Mouse (Mus musculus) thymus, postnatal 36 days (tissue): ENCODE data around the gene Hsbp1.
"Not testable (repeated sequence)": the region's sequence is repeated elsewhere in the genome, so short reads cannot be mapped to it uniquely, and the experiment has no call there.

Experiments
- DNase-seq, 2 experiments: peaks; one replicate each; pipeline ENCODE4 v3.0.0; 2022; ENCODE audit warnings: mixed read lengths in 2 of 2

The Hsbp1 gene

DNA sequence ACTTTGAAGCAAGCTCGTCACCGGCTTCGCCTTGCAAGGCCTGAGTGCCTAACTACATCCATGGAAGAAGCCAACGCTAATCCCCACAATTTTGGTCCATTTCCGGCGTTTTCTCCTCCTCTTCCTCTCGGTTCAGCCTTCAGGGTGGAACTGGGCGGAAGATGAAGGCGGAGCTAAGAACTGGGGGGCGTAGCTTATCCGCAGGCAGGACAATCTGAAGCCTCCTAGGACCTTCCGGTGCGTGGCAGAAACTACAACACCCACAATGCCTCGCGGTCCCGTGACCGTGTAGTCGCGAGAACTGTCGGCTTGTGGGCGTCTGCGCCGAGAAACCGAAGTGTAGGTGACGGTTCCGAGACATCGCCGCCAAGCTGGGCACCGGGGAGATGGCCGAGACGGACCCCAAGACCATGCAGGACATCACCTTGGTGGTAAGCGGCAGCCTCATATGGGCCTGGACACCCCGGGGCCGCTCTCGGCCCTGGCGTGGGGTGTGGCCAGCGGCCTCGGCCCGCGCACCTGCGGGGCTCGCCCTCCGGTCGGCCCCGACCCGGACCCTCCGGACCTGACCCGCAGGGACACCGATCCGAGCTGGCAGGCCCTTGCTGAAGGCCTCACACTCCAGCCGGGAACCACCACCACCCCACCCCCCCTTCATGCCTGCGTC lies at the start of gene Hsbp1:
TSS of gene Hsbp1 (plus strand) at position 299 of the 667 bp plus-strand sequence.
- peak; percentile 96 for DNase-seq

DNA sequence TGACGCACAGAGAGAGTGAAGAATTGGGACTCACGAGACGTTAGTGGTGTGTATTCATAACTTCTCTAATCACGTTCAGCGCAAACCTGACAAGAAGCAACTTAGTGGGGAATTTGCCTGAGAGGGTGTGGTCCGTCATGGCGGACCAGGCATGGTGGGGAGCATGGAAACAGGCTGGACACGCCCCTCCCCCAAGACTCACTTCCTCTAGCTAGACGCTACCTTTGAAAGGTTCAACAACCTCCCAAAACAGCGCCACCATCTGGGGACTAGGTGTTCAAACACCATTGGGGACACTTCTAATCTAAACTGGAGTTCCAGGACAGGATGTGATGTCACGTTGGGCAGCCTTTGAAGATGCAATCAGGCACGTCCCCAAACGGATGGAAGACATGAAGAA lies 48.8 kb upstream of the Hsbp1 start:
- no peak for DNase-seq

DNA sequence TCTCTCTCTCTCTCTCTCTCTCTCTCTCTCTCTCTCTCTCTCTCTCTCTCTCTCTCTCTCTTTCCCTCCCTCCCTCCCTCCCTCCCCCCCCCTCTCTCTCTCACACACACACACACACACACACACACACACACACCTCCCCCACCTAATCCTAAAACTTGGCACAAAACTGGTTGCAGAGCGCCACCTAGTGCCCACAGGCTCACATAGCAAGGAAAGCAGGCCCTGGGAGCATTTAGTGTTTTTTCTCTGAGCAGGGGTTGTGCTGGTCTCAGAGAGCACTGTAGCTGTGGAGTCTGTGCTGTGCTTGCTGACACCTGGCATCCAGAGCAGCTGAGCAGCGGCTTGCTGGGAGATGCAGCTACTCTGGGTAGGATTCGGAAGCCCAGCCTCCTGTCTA lies 46.5 kb upstream of the Hsbp1 start:
- peak; percentile 8 to 19 for DNase-seq

DNA sequence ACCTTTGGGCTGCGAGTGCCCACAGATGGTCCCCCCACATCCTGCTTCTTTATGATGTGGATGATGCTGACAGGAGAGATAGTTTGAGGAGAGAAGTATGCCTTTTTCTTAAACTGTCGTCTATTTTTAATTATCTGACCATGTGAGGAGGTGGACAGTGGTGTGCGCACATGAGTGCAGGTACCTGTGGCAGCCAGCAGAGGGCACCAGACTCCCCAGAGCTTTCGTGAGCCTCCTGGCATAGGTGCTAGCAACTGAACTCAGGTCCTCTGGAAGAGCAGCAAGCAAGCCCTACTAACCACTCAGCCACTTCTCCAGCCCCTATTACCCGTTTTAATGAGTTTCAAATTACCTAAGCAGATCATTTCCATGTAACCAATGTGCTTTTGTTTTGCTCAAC lies 44.0 kb upstream of the Hsbp1 start:
- DNase-seq = no peak

DNA sequence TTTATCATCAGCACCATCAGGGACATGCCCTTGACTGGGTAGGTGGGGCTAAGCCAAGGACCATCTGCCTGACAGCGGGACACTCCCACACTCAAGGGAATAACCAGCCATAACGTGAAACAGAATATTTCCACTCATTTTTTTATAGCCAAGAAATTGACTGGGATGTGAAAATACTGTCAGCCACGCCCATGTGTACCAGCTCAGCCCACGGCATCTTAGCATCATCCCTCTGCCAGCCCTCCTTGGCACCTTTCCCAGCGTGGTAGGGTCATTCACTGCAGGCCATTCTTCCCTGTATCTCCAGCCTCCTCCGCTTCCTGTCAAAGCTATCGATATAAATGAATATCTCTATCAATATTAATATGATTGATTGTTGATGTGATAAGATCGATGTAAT lies 40.1 kb upstream of the Hsbp1 start:
- DNase-seq = no peak

DNA sequence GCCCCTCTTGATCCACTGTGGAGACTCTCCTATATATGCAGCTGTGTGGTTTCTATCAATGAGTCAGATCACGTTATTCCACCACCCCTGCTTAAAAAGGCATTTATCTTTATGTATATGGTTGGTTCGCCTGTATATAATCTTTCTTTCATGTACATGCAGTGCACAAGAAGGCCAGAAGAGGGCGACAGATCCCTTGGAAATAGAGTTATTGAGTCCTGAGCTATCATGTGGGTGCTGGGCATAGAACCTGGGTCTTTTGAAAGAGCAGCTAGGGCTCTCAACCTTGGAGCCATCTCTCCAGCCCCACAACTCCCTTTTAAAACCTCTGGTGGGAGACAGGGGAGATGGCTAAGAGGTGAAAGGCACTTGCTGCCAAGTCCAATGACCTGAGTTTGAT lies 32.9 kb upstream of the Hsbp1 start:
- DNase-seq = peak in 1 of 2 experiments; percentile 33

DNA sequence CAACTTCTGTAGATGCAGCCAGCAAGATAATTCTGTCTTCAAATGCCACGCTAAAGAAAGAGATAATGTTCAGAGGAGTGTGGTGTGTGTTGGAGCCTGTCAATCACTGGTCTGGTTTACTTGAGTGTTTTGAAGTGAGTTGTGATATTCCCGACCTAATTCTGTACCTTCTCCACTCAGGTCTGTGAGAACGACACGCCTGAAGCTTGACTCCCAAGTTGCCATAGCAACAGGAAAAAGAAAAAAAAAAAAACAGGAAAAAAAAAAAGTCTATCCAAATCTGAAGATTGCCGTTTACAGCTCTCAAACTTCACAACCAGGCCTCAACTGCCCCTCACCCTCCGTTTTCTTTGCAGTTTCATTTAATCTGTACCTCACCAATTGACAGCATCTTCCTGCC lies 21.1 kb upstream of the Hsbp1 start:
- no peak for DNase-seq

DNA sequence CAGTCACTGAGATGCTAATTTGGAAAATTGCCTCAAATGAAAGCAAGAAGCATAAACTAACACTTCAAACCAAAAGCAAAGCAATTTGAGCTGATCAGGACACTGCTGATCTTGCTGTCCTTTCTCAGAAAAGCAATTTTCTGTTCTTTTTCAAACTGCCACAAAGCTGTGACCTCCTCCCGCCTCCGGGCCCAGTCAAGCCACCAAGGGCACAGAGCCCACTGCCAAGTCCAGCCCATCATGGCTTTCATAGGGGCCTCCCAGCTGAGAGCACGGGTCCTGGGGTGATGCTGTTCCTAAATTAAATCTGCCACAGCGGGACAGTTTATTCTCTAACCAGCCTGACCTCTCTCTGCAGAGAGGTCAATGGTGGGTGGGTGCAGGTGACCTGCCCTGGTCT lies 4.7 kb upstream of the Hsbp1 start:
- no peak for DNase-seq

DNA sequence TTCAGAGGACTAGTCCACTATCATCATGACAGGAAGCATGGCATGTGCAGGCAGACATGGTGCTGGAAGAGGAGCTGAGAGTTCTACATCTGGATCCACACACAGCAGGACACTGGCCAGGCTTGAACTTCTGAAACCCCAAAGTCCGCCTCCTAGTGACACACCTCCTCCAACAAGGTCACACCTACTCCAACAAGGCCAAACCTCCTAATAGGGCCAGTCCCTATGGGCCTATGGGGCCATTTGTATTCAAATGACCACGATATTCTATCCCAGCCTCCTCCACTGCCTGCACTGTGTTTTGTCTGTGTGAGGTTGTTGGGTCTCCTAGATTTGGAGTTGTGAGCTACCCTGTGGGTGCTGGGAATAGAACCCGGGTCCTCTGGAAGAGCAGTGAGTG lies 682 bp upstream of the Hsbp1 start:
- DNase-seq = no peak

DNA sequence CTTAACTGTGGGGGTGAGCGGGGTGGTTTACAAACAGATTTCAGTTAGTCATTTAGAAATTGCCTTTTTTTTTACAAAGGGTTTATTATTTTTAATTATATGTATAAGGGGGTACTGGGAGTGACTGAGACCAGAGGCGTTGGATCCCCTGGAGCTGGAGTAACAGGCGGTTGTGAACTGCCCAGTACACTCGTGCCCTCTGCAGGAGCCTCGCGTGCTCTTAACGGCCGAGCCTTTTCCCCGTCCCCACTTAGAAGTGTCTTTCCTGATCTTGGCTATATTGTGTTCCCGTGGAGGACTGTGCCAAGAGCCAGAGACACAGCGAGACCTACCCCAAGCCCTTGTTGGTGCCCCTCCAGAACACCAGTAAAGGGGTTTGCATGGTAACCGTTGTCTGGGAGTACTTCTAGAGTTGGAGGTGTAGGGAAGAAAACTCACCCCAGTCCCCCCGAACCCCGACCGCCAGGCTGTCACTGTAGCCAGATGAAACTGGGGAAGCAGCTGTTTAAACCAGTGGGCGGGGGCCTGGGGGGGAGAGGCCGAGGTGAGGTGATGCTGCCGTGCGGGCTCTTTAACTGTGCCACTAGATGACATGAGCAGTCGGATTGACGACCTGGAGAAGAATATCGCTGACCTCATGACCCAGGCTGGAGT lies 868 bp downstream of the Hsbp1 start:
- peak; percentile 4 to 20 for DNase-seq

DNA sequence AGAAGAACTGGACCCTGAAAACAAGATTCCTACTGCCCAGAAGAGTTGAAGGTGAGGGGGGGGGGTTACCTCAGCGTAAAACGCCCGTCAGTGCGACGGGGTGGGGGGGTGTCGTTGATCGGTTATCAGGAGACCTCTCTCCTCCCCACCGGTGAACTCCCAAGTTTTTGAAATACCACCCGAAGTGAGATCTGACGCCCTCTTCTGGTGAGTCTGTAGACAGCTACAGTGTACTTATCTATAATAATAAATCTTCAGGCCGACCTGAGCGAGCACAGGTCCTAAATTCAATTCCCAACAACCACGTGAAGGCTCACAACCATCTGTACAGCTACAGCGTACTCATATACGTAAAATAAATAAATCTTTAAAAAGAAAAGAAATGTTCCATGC lies 1.4 kb downstream of the Hsbp1 start:
- DNase-seq = peak in 1 of 2 experiments; percentile 16

DNA sequence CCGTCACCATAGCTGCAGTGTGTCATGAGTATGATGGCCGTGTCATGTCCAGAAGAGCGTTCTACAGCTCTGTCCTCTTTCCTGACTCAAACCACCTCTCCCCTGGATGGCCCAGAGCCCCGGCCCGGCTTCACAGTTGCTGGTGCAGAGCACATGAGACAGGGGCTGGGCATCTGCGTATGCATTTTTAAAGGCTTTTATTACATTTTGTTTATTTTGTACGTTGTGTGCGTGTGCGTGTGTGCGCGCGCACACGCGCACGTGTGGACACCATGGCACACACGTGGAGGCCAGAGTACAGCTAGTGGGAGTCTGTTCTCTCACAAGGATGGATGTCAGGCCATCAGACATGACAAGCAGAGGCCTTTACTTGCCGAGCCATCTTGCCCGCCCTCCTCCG lies 7.4 kb downstream of the Hsbp1 start:
- DNase-seq = no peak

DNA sequence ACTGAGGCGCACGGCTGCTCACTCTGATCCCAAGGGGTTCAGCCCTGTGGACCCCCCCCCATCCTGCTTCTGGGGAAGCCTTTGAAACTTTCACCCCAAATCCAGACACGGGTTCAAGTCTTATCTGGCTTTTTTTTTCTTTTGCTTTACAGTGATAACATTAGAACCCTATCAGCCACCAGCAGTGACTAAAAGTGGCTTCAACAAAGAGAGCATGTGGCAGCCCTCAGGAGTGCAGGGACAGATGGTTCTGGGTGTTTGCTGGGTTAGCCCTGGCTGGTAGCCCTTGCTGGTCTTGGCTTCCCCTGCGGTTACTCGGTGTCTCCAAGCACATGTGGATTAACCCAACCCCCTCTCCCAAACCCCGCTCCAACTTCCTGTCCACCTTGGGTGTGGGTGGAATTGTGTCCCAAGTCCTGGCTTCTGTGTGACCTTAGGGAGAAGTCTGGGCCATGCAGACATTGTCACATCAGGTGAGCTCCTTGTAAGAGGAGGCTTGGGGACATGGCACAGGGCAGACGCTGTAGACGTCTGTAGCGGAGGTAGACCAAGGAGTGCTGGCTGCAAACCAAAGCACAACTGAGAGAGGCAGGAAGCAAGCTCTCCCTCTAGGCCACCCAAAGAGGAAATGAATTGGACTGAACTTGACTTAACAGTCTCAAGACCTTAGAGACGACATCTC lies 8.8 kb downstream of the Hsbp1 start:
- DNase-seq = no peak

DNA sequence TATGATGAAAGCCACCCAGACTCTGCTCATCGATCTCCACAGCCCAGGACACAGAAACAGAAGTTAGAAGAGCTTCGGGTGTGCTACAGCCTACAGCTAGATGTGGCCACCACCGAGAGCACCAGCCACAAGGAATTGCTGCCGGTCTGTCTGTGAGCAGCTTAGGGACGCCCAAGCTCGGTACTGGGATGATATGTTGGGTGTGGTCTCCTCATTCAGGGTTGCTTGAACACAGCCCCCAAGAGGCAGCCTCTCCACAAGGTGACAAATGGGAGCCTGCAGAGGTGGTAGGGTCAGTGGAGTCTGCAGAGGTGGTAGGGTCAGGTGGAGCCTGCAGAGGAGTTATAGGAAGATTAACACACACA lies 9.4 kb downstream of the Hsbp1 start:
- DNase-seq = no peak

DNA sequence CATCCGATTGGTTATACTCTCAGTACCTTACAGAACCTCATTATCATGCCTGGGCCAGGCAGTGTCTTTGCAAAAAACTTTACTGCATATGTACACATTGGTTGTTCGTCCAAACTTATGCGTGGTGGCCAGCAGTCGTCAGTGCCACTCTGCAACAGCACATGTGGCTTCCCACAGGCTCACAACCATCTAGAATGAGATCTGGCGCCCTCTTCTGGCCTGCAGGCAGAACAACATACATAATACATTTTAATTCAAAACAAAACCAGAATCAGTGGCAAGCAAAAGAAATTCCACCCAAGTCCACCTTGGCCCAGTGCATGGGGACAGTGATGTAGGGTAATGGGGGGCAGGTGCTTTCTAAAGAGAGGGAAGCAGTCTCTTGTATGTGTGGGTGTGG lies 12.3 kb downstream of the Hsbp1 start:
- not testable (repeated sequence) for DNase-seq

DNA sequence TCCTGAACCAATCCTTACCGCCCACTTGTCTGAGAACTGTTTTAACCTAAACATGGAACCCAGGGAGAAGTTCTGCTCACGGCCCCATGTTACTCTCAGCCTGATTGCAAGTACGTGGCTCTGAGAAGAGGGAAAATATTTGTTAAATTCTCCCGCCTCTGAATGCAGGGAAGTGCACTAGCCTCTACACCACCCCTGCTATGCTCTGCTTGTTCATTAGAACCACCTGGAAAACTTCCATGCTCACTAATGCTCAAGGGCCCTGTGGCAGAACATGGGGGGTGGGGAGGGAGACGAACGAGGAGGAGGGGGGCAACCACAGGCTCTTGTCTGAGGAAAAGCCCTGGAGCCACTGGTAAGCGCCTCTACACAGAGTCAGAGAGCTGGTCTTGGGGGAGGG lies 13.9 kb downstream of the Hsbp1 start:
- DNase-seq = no peak

DNA sequence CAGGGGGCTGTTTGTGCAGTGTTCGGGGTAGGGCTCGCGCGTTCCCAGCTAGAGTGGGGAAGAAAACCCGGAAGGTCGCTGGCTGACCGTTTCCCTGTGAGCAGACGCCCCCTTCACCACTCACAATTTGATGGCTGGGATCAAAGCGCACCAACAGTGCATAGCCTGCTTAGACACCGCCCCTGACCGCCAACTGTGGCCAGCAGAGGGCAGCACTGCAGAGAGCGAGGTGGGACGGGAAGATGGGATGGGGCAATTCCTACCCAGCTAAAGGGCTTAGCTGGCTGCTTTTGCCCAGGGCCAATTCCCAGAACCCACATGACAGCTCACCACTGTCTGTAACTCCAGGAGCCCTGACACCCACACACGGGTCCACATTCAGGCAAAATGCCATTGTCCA lies 14.5 kb downstream of the Hsbp1 start:
- DNase-seq = peak; percentile 53 to 63

DNA sequence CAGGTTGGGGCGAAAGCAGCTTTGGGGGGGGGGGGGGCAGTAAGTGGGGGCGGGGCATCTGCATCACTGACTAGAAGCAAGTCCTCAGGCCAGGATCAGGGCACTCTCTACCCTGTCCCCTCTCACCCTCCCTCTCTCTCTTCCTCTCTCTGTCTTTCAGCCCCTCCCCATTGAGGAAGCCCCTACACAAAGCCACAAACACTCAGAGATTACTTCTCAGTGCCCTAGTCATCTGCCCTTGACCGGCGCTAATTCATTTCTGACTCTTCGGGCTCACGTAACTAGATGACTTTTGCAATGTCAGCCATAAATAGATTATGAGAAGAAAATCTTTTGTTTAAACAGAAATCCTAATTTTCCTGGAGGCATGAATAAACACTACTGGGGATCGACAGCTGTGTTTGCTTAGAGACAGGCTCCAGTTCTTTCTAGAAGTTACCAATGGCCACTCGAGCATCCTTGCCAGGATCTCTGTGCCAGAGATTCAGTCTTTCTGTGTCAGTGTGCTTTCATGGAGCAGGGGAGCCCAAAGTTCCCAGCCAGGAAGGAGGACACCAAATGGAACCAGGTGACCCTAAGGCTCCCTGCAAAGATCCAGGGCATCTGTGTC lies 16.5 kb downstream of the Hsbp1 start:
- DNase-seq = no peak

DNA sequence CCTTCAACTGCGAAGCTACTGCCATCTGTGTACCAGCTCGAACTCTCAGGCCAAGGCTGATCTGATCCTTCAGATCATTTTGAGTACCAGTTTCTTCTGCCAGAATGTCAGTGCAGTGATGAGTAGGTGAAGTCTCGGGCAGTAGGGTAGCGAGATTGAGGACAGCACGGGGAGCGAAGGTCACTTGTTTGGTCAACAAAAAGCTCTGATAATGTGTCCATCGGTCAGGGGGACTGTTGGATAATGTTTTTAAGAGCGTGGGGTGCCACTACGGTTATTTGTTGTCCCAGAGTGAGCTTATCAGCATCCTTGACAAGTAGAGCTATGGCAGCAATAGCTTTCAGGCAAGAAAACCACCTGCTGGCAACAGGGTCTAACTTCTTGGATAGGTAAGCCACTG lies 30.4 kb downstream of the Hsbp1 start:
- not testable (repeated sequence) for DNase-seq

DNA sequence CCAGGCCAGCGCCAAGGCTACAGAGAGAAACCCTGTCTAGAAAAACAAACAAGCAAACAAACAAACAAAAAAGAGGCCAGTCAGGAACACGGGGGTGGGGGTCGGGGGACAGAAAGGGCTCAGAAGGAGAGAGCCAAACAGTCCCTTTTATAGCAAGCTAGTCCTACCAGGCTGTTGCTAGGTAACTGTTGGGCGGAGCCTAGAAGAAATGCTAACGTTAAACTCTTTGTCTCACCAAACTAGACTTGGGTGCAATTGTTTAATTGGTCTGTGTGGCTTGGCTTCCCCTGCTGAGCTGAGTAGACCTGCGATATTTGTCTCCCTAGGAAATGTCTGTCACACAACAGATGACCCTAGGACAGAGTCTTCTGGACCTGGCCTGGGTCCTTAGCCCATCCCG lies 34.2 kb downstream of the Hsbp1 start:
- DNase-seq = no peak

DNA sequence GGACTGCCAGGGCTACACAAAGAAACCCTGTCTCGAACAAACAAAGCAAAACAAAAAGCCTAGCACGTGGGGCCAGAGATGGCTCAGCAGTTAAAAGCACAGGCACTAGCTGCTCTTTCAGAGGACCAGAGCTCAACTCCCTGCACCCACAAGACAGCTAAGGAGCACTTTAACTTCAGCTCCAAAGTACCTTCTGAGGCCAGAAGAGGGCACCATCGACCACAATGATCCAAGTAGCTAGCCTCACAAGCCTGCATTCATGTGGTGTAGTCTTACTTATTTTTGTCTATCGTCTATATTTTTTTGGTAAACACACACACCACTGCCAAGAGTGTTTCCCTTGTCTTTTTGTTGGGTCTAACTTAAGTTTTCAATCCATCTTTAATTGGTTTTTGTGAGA lies 36.3 kb downstream of the Hsbp1 start:
- DNase-seq = peak; percentile 22 to 27

DNA sequence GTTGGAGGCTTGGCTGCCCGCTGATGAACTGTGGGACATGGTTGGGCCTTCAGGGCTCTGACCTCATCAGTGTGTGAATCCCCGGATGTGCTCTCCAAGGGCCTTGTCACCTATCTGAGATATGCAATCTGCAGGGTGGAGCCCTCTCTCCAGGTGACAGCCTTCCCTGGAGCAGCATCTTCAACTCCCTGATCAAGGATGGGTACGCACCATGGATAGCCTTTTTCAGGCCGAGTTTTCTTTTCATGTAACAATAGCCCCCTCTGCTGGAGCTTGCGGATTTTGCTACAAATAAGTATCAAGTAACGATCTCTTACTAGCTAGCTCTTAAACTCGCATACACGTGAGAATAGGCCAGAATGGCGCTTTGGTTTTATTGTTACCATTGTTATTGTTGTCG lies 40.2 kb downstream of the Hsbp1 start:
- DNase-seq = peak; percentile 22 to 38

DNA sequence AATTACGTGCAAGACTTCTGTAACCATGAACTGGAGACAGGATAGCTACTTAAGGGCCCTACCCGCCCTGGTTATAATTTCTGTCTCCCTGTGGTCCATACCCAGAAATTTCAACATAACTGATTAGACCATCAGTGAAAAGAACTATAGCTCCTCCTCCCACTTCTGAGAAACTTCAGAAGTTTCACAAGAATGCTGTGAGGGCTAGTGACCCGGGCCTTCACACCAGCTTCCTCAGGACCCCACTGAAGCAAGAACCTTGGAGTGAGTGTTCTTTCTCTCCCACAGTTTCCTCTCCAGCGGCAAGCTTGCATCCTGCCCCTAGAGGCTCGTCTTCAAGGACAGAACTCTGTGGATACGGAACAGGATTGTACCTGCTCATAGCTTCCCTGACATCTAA lies 41.6 kb downstream of the Hsbp1 start:
- DNase-seq = no peak

DNA sequence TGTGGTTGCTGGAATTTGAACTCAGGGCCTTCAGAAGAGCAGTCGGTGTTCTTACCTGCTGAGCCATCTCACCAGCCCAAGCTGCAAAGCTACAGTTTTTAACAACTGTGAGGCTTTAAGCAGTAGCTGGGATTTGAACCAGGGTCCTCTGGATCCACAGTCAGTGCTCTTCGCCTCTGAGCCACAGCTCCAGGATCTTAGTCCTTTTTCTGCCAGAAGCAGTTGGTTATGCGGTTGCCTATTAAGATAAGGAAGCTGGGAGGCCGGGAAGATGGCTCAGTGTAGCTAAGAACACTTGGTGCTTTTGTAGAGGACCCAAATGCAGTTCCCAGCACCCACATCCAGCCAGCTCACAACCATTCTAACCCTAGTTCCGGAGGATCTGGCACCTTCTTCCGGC lies 42.7 kb downstream of the Hsbp1 start:
- DNase-seq = no peak
